ENCODE assay signal across 11 mouse cellular contexts in the genomic region with DNA sequence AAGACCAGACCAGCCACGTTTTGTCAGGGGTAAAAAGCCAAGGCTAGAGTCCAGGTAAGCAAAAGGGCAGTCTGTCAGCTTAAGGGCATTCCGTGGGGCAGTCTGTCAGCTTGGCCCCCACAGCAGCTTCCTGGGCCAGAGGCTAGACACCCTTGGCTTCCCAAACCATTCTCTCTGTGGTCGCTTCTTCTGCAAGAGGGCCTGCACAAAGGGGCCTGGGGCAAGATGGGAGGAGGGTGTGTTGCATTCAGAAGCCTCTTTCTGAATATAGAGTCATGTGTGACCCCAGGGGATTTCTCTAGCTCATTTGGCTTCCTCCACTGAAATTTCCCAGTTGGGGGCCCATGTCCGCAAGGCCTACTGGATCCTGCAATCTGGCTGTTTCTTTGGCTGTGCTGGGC. TPM values are rescaled to one million over a fixed set of nuclear protein-coding genes. Genes with fewer than 3 reads are reported as not detected.
DNase-seq lines count a peak whose midpoint lies in the region; ATAC-seq and TF ChIP-seq lines count a peak whose summit lies in the region.
"Had no signal": no experiment of that assay in that cellular context is flagged by ENCODE, and none has a peak within 500 bp of the region (broad histone marks: within the 10 kb centered on the region; RNA-seq: fewer than 3 reads in every experiment).

No protein-coding gene starts in this region.

- WGBS in limb, embryonic 11.5 days: 83% methylated on average over 4 of the region's 4 CpGs
- WGBS in limb, embryonic 10.5 days: 81% methylated on average over 4 of the region's 4 CpGs

- no peak for TF ChIP-seq CTCF in gastrocnemius, adult 2 months (IDR thresholded peaks at IDR 0.05)

- no peak overlapping the region for H3K4me3 ChIP-seq in gastrocnemius, adult 2 months
- H3K4me3 ChIP-seq in limb, embryonic 11.5 days (ENCODE audit: low read depth, low read length): no peak overlapping the region
- no peak overlapping the region for H3K4me3 ChIP-seq in limb, embryonic 10.5 days
- H3K4me3 ChIP-seq: limb, embryonic 13.5 days had no signal

- no peak for ATAC-seq in limb, embryonic 11.5 days (ENCODE audit: insufficient number of reproducible peaks, low FRiP score, low TSS enrichment, low read depth)

- DNase-seq in gastrocnemius, adult 2 months: peak; percentile 22
- no peak for DNase-seq in gastrocnemius, adult 8-10 months (ENCODE audit: low spot score in 2 of 2)
- DNase-seq in limb, embryonic 11.5 days (ENCODE audit: low spot score): no peak
- no peak for DNase-seq in limb, embryonic 10.5 days (ENCODE audit: low spot score)
- DNase-seq in urinary bladder, postnatal 10 days (ENCODE audit: low spot score): peak; percentile 5
- no peak for DNase-seq in urinary bladder, postnatal 25 days (ENCODE audit: low spot score)
- no peak for DNase-seq in T-cell, adult 2 months (ENCODE audit: low spot score)
- no peak for DNase-seq in cerebellum, adult 11 months
- DNase-seq: cerebellum, adult 9-11 months; kidney, adult 8-10 months had no signal

- no peaks in the 10 kb centered on the region for H3K27me3 ChIP-seq in limb, embryonic 11.5 days (ENCODE audit: control insufficient read depth, insufficient read depth, low read length)
- no peaks in the 10 kb centered on the region for H3K27me3 ChIP-seq in limb, embryonic 10.5 days (ENCODE audit: low read depth, poor library complexity, severe bottlenecking)
- H3K27me3 ChIP-seq: limb, embryonic 13.5 days had no signal

- H3K27ac ChIP-seq in gastrocnemius, adult 2 months: peak overlapping the region; percentile 61; the same call in 1 of the 2 replicates
- H3K27ac ChIP-seq in limb, embryonic 11.5 days (replicated peaks; ENCODE audit: low read depth, low read length): no peak overlapping the region
- no peak overlapping the region for H3K27ac ChIP-seq in limb, embryonic 10.5 days
- H3K27ac ChIP-seq: limb, embryonic 13.5 days had no signal

- H3K9me3 ChIP-seq in limb, embryonic 11.5 days (ENCODE audit: control insufficient read depth, low read length): no peaks in the 10 kb centered on the region
- H3K9me3 ChIP-seq in limb, embryonic 10.5 days (replicated peaks): no peaks in the 10 kb centered on the region
- H3K9me3 ChIP-seq: limb, embryonic 13.5 days had no signal

- no peak overlapping the region for H3K4me2 ChIP-seq in limb, embryonic 11.5 days (ENCODE audit: low read depth, severe bottlenecking)
- H3K4me2 ChIP-seq: limb, embryonic 13.5 days had no signal

- H3K4me1 ChIP-seq in limb, embryonic 11.5 days (ENCODE audit: control insufficient read depth, insufficient read depth, low read length): no peaks in the 10 kb centered on the region
- H3K4me1 ChIP-seq in limb, embryonic 10.5 days: peaks cover 43% of the 10 kb centered on the region

- intact Hi-C loops in gastrocnemius, adult 2 months (cut with DNase I): no loop called here

- H3K36me3 ChIP-seq in limb, embryonic 11.5 days (ENCODE audit: control insufficient read depth, insufficient read depth, low read length): no peaks in the 10 kb centered on the region
- no peaks in the 10 kb centered on the region for H3K36me3 ChIP-seq in limb, embryonic 10.5 days
- H3K36me3 ChIP-seq: limb, embryonic 13.5 days had no signal

- 0 out of 2 replicates have a peak overlapping the region, but pooled peaks have one; percentile 17 for H3K9ac ChIP-seq in limb, embryonic 11.5 days (ENCODE audit: low read length)
- H3K9ac ChIP-seq: limb, embryonic 13.5 days had no signal

RNA-seq across cellular contexts. Expression of gene Sik1, which starts 21.6 kb away (rescaled TPM):
- 10 to 100 TPM; 13.4 to 58.6 TPM for total RNA-seq in gastrocnemius, adult 2 months (2021)
- total RNA-seq in gastrocnemius, adult 8-10 months (2022): 10 to 100 TPM in 2 of 4 experiments, 1 to 10 TPM in 2; 7.8 to 22.8 (median 13.9) TPM
- polyA plus RNA-seq in limb, embryonic 11.5 days (2014; fragmentation: Nextera tagmentation; extraction: Ambion mirVana): 12.2 and 12.6 TPM in 2 replicates
- 10.3 and 13.4 TPM in 2 replicates for polyA plus RNA-seq in limb, embryonic 10.5 days (2016; fragmentation: Nextera tagmentation; extraction: Ambion mirVana)

Comparison
In these comparisons a context has a peak if more than half of its experiments do, and no peak if none do; other contexts are left out.
1. DNase-seq: peak in gastrocnemius, adult 2 months (single experiment) and urinary bladder, postnatal 10 days (single experiment); none in gastrocnemius, adult 8-10 months (0 of 2), limb, embryonic 11.5 days (single experiment), limb, embryonic 10.5 days (single experiment), urinary bladder, postnatal 25 days (single experiment), T-cell, adult 2 months (single experiment) and cerebellum, adult 11 months (single experiment).